Mouse (Mus musculus): ENCODE measurements at regions not wholly inside any gene's neighbourhood (a gene's known extent, or its start where the extent isn't known, plus 50 kb on each side); places are given as distances from the start of the nearest gene placed in this dataset.

DNA sequence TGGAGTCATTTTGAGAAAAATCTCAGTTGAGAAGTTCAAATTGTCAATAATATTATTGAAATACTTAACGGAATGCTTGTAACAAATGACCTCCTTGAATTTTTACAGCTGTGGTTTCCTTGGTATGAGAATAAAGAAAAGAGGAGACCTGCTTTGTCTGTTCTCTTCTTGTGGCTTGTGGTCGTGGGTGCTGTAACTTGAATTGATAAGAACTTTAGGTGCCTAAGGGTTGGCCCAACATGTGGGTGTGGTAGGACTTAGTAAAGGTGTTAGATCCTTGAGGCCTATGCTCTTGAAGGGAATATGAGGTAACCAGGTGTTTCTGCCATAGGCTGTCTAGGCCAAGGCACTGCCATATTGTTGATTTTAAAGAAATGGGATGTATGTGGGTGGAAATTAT, 674.4 kb upstream of the Cntn5 start:
- Histone ChIP-seq H3K4me3 (ENCODE audit: insufficient read depth, poor library complexity, severe bottlenecking) (no peak overlapping the region), H3K79me3 (ENCODE audit: low read depth) (no peaks in the 10 kb centered on the region), H3ac (ENCODE audit: control insufficient read depth, insufficient read length, low read depth) (no peak overlapping the region), H3K36me3 (ENCODE audit: control insufficient read depth, insufficient read depth) (no peaks in the 10 kb centered on the region), H3K27me3 (ENCODE audit: control insufficient read depth, insufficient read depth, insufficient read length) (no peaks in the 10 kb centered on the region), H3K79me2 (ENCODE audit: control insufficient read depth, insufficient read depth) (no peaks in the 10 kb centered on the region)
- no peak for TF ChIP-seq CTCF (IDR thresholded peaks at IDR 0.05; ENCODE audit: control insufficient read depth, insufficient read depth, insufficient read length)
- no peak for TF ChIP-seq USF1 (IDR thresholded peaks at IDR 0.05; ENCODE audit: low read depth)
- no peak for TF ChIP-seq MYOD1 (IDR thresholded peaks at IDR 0.05; ENCODE audit: control insufficient read depth, insufficient read length, low read depth)
- no peak for TF ChIP-seq MAX (IDR thresholded peaks at IDR 0.05)
- no peak for TF ChIP-seq CEBPB (IDR thresholded peaks at IDR 0.05; ENCODE audit: low read depth)
- no peak for TF ChIP-seq FOSL1 (IDR thresholded peaks at IDR 0.05; ENCODE audit: insufficient read depth, low read length, poor library complexity, severe bottlenecking)
- no peak for TF ChIP-seq MYOG (IDR thresholded peaks at IDR 0.05; ENCODE audit: control insufficient read depth, extremely low read depth, insufficient read length)

DNA sequence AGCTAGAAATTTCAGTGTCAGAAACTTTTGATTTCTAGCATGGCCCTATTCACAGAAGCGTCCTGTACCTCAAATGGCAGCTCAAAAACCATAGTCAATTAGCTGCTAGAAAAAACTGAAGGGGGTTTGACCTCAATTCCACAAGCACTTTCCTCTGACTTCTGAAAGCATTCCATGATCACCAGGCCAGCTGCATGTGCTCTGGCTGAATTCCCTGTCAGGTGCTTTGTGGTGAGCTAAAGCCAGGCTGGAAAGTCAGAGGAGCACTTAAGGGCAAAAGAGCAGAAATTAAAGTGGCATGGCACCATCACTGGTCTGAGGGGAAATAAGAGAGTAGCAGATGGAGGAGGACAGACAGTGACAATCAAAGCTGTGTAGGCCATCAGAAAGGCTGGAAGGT, 658.3 kb upstream of the Cntn5 start:
- Histone ChIP-seq H3K27me3 (ENCODE audit: control insufficient read depth, insufficient read depth, insufficient read length) (no peaks in the 10 kb centered on the region), H3K79me2 (ENCODE audit: control insufficient read depth, insufficient read depth) (no peaks in the 10 kb centered on the region), H3K79me3 (ENCODE audit: low read depth) (no peaks in the 10 kb centered on the region), H3K4me3 (ENCODE audit: insufficient read depth, poor library complexity, severe bottlenecking) (no peak overlapping the region), H3K36me3 (ENCODE audit: control insufficient read depth, insufficient read depth) (no peaks in the 10 kb centered on the region), H3ac (ENCODE audit: control insufficient read depth, insufficient read length, low read depth) (no peak overlapping the region)
- TF ChIP-seq CEBPB (IDR thresholded peaks at IDR 0.05; ENCODE audit: low read depth) (no peak), FOSL1 (IDR thresholded peaks at IDR 0.05; ENCODE audit: insufficient read depth, low read length, poor library complexity, severe bottlenecking) (no peak), MYOG (IDR thresholded peaks at IDR 0.05; ENCODE audit: control insufficient read depth, extremely low read depth, insufficient read length) (no peak), CTCF (IDR thresholded peaks at IDR 0.05; ENCODE audit: control insufficient read depth, insufficient read depth, insufficient read length) (no peak), MYOD1 (IDR thresholded peaks at IDR 0.05; ENCODE audit: control insufficient read depth, insufficient read length, low read depth) (no peak), USF1 (IDR thresholded peaks at IDR 0.05; ENCODE audit: low read depth) (no peak), MAX (IDR thresholded peaks at IDR 0.05) (no peak)

DNA sequence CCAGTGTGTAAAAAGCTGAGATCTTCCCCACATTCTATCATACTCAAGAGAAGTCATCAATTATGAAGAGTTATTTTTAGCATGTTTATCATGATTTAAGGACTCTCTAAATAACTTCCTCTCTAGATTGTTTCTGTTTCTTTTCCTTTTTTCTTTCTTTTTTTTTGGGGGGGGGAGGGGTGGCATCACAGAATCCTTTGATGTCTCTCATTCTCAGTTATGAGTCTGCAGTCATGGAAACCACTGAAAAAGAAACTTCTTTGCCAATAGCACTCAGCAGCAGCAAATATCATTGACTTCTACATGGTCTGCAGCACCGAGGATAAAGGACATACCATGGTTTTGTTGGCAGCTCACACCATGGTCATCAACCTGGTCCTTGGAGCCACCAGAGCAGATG, 654.8 kb upstream of the Cntn5 start:
- Histone ChIP-seq H3K4me3 (ENCODE audit: insufficient read depth, poor library complexity, severe bottlenecking) (no peak overlapping the region), H3ac (ENCODE audit: control insufficient read depth, insufficient read length, low read depth) (no peak overlapping the region), H3K79me3 (ENCODE audit: low read depth) (no peaks in the 10 kb centered on the region), H3K79me2 (ENCODE audit: control insufficient read depth, insufficient read depth) (no peaks in the 10 kb centered on the region), H3K36me3 (ENCODE audit: control insufficient read depth, insufficient read depth) (no peaks in the 10 kb centered on the region), H3K27me3 (ENCODE audit: control insufficient read depth, insufficient read depth, insufficient read length) (no peaks in the 10 kb centered on the region)
- TF ChIP-seq FOSL1 (IDR thresholded peaks at IDR 0.05; ENCODE audit: insufficient read depth, low read length, poor library complexity, severe bottlenecking), result no peak
- TF ChIP-seq USF1 (IDR thresholded peaks at IDR 0.05; ENCODE audit: low read depth), result no peak
- TF ChIP-seq CEBPB (IDR thresholded peaks at IDR 0.05; ENCODE audit: low read depth), result no peak
- TF ChIP-seq MYOD1 (IDR thresholded peaks at IDR 0.05; ENCODE audit: control insufficient read depth, insufficient read length, low read depth), result no peak
- no peak for TF ChIP-seq MYOG (IDR thresholded peaks at IDR 0.05; ENCODE audit: control insufficient read depth, extremely low read depth, insufficient read length)
- no peak for TF ChIP-seq CTCF (IDR thresholded peaks at IDR 0.05; ENCODE audit: control insufficient read depth, insufficient read depth, insufficient read length)
- no peak for TF ChIP-seq MAX (IDR thresholded peaks at IDR 0.05)

DNA sequence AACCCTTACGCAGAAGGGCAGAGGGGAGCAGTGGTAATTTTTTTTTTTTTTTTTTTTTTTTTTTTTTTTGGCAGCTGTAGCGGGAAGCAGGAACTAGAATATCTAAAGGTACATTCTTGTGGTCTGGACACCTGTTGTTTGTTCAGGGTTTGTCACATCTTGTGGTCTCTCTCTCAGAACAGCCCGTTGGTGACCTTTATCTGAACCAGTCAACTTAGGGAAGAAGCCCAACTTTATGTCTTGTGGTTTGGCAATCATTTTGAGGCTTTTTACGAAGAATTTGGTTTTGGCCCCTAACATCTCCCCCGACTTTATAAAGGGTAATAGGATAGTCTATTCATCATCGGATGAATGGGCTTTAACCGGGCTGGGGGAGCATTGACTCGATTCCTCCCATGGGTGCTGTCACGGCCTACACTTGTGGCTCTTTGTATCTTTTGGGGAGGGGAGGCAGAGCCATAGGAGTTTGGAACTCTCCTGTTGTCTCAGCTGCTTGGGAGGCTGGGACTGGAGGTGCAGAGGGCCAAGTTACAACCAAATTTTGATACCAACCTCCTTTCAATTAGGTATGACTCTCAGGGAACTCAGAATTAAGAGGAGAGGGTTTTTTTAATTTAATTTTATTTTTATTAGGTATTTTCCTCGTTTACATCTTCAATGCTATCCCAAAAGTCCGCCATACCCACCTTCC, 609.4 kb upstream of the Cntn5 start:
- no peak overlapping the region for H3K4me3 ChIP-seq (ENCODE audit: insufficient read depth, poor library complexity, severe bottlenecking)
- H3K79me3 ChIP-seq (ENCODE audit: low read depth), result no peaks in the 10 kb centered on the region
- H3K27me3 ChIP-seq (ENCODE audit: control insufficient read depth, insufficient read depth, insufficient read length), result no peaks in the 10 kb centered on the region
- H3ac ChIP-seq (ENCODE audit: control insufficient read depth, insufficient read length, low read depth), result no peak overlapping the region
- no peaks in the 10 kb centered on the region for H3K36me3 ChIP-seq (ENCODE audit: control insufficient read depth, insufficient read depth)
- no peaks in the 10 kb centered on the region for H3K79me2 ChIP-seq (ENCODE audit: control insufficient read depth, insufficient read depth)
- peak; percentile 81 for TF ChIP-seq MYOD1 (IDR thresholded peaks at IDR 0.05; ENCODE audit: control insufficient read depth, insufficient read length, low read depth)
- no peak for TF ChIP-seq MAX (IDR thresholded peaks at IDR 0.05)
